Mouse (Mus musculus) liver, postnatal 0 days (tissue): Measurements from ENCODE around the gene Eefsec. TPM values are rescaled to one million over a fixed set of nuclear protein-coding genes. Genes with fewer than 3 reads are reported as not detected.

Source experiments
- ATAC-seq: fragments of 200-750 bp; cut with Nextera tagmentation; 2 replicates; pipeline ENCODE4 v1.8.0; 2017; ENCODE audit warnings: mild to moderate bottlenecking, moderate library complexity
- DNase-seq: peaks from one replicate; pipeline ENCODE4 v3.0.0-alpha.2; 2016
- H3K27ac ChIP-seq: fragments of 300-500 bp; sonication (generic); 2 replicates; pipeline ENCODE4 v1.5.1; 2014; ENCODE audit warnings: antibody characterized with exemption, moderate library complexity, mild to moderate bottlenecking, low read depth
- H3K27me3 ChIP-seq: fragments of 300-500 bp; sonication (generic); 2 replicates; pipeline ENCODE4 v1.6.1; 2014; ENCODE audit warnings: low read length, control low read depth, mixed read lengths; ENCODE audit not compliant: insufficient read depth
- H3K36me3 ChIP-seq: fragments of 300-500 bp; sonication (generic); replicated peaks from 2 replicates; pipeline ENCODE4 v1.6.1; 2014; ENCODE audit warnings: mild to moderate bottlenecking, control low read depth, low read length, moderate library complexity, mixed read lengths; ENCODE audit not compliant: insufficient read depth
- H3K4me1 ChIP-seq: fragments of 300-500 bp; sonication (generic); 2 replicates; pipeline ENCODE4 v1.6.1; 2014; ENCODE audit warnings: antibody characterized with exemption, mild to moderate bottlenecking, control low read depth; ENCODE audit not compliant: insufficient read depth
- H3K4me2 ChIP-seq: fragments of 300-500 bp; sonication (generic); 2 replicates; pipeline ENCODE4 v1.6.1; 2014; ENCODE audit warnings: low read depth, mild to moderate bottlenecking, low read length, moderate library complexity, mixed read lengths
- H3K4me3 ChIP-seq: fragments of 300-500 bp; sonication (generic); 2 replicates; pipeline ENCODE4 v1.5.1; 2014; ENCODE audit warnings: low read depth, low read length
- H3K9ac ChIP-seq: fragments of 300-500 bp; sonication (generic); replicated peaks from 2 replicates; pipeline ENCODE4 v1.6.1; 2014; ENCODE audit warnings: mild to moderate bottlenecking, moderate library complexity
- H3K9me3 ChIP-seq: fragments of 300-500 bp; sonication (generic); 2 replicates; pipeline ENCODE4 v1.6.1; 2016; ENCODE audit warnings: mild to moderate bottlenecking, control low read depth, low read length, mixed read lengths
- CTCF ChIP-seq: sonication (generic); IDR thresholded peaks from 2 replicates; pipeline ENCODE4 v1.5.1; 2016; ENCODE audit warnings: antibody characterized with exemption, low read depth
- EP300 ChIP-seq: IDR thresholded peaks from 2 replicates; pipeline ENCODE4 v1.6.1; 2016; ENCODE audit warnings: antibody characterized with exemption, low read depth, mild to moderate bottlenecking
- WGBS: fragments of 180-500 bp; shearing (Covaris S2); extraction: QIAGEN DNeasy Blood & Tissue Kit; methylation state at CpG from one replicate; pipeline ENCODE4 v1.1.7; 2014; ENCODE audit not compliant: insufficient replicate concordance; 5-methylcytosine and 5-hydroxymethylcytosine counted together
- polyA plus RNA-seq: library from polyadenylated mRNA; unstranded; fragments of >200 nt; fragmentation: Nextera tagmentation; extraction: Ambion mirVana; gene quantifications from 2 replicates; pipeline ENCODE4 v1.2.1, GENCODE M21; 2015

The Eefsec gene
- polyA plus RNA-seq, 1 experiment from 2014 or later: 19.1 TPM

- Histone ChIP-seq H3K36me3 (no peaks in the 10 kb centered on the region), H3K27me3 (peaks cover 31% of the 10 kb centered on the region), H3K9me3 (no peaks in the 10 kb centered on the region), H3K27ac (no peak overlapping the region), H3K4me1 (peaks cover 7% of the 10 kb centered on the region), H3K4me3 (no peak overlapping the region), H3K4me2 (no peak overlapping the region), H3K9ac (no peak overlapping the region)
- DNase-seq (no peak), ATAC-seq (no peak)
- 71% methylated on average over 10 of the region's 10 CpGs for WGBS
- TF ChIP-seq EP300: no peak
- TF ChIP-seq CTCF: no peak
These were observed 238.8 kb downstream of the Eefsec start for GRCm38 (mm10) chr6:88207403-88208033.

Other genes starting within 250 kb of the Eefsec start
- not detected in 2 replicates for gene Dnajb8, start 224.3 kb downstream of the Eefsec start, polyA plus RNA-seq
- 34.3 and 37.0 TPM in 2 replicates for gene Ruvbl1, start 18.9 kb upstream of the Eefsec start, polyA plus RNA-seq
- 76.4 and 84.0 TPM in 2 replicates for gene Sec61a1, start 72.4 kb upstream of the Eefsec start, polyA plus RNA-seq
- gene Kbtbd12, start 191.4 kb upstream of the Eefsec start, polyA plus RNA-seq: 1.3 and 1.5 TPM in 2 replicates